Mouse (Mus musculus): ENCODE data around the gene Nav2. TPM values are rescaled to one million over a fixed set of nuclear protein-coding genes. Genes with fewer than 3 reads are reported as not detected.

The Nav2 gene
- polyA plus RNA-seq, 1 experiment = 51.7 TPM

- TF ChIP-seq CTCF (IDR thresholded peaks at IDR 0.05; ENCODE audit: low read depth, low read length) (no peak), POLR2A (IDR thresholded peaks at IDR 0.05; ENCODE audit: insufficient read depth, low read length) (no peak), EP300 (IDR thresholded peaks at IDR 0.05; ENCODE audit: insufficient read depth, low read depth, low read length) (no peak)
- H3K27ac ChIP-seq (ENCODE audit: insufficient read depth, low read length) = no peak overlapping the region
- no peaks in the 10 kb centered on the region for H3K9me3 ChIP-seq (replicated peaks; ENCODE audit: control insufficient read depth, insufficient read depth, low read length, poor library complexity, severe bottlenecking)
- no peaks in the 10 kb centered on the region for H3K4me1 ChIP-seq (ENCODE audit: control insufficient read depth, insufficient read depth, low read length)
- no peak overlapping the region for H3K9ac ChIP-seq (ENCODE audit: low read depth, poor library complexity, severe bottlenecking)
- H3K4me3 ChIP-seq (ENCODE audit: low read depth, low read length) = no peak overlapping the region
- no peaks in the 10 kb centered on the region for H3K27me3 ChIP-seq (ENCODE audit: control insufficient read depth, insufficient read depth, low read length, poor library complexity, severe bottlenecking)
- H3K36me3 ChIP-seq (ENCODE audit: control insufficient read depth, insufficient read depth, low read length, poor library complexity, severe bottlenecking) = no peaks in the 10 kb centered on the region
These were observed 379.7 kb downstream of the Nav2 start for GRCm38 (mm10) chr7:49288186-49288585.

GRCm38 (mm10) chr7:49290308-49290707 is 381.8 kb downstream of the Nav2 start:
- H3K4me1 ChIP-seq (ENCODE audit: control insufficient read depth, insufficient read depth, low read length) = peaks cover 2% of the 10 kb centered on the region
- no peaks in the 10 kb centered on the region for H3K36me3 ChIP-seq (ENCODE audit: control insufficient read depth, insufficient read depth, low read length, poor library complexity, severe bottlenecking)
- H3K9ac ChIP-seq (ENCODE audit: low read depth, poor library complexity, severe bottlenecking) = no peak overlapping the region
- TF ChIP-seq EP300 (IDR thresholded peaks at IDR 0.05; ENCODE audit: insufficient read depth, low read depth, low read length) (no peak), CTCF (IDR thresholded peaks at IDR 0.05; ENCODE audit: low read depth, low read length) (no peak), POLR2A (IDR thresholded peaks at IDR 0.05; ENCODE audit: insufficient read depth, low read length) (no peak)
- no peaks in the 10 kb centered on the region for H3K27me3 ChIP-seq (ENCODE audit: control insufficient read depth, insufficient read depth, low read length, poor library complexity, severe bottlenecking)
- no peak overlapping the region for H3K27ac ChIP-seq (ENCODE audit: insufficient read depth, low read length)
- H3K9me3 ChIP-seq (replicated peaks; ENCODE audit: control insufficient read depth, insufficient read depth, low read length, poor library complexity, severe bottlenecking) = no peaks in the 10 kb centered on the region
- no peak overlapping the region for H3K4me3 ChIP-seq (ENCODE audit: low read depth, low read length)

GRCm38 (mm10) chr7:49291208-49291892 is 382.8 kb downstream of the Nav2 start:
- H3K4me3 ChIP-seq (ENCODE audit: low read depth, low read length) = no peak overlapping the region

GRCm38 (mm10) chr7:49297148-49297547 is 388.6 kb downstream of the Nav2 start:
- no peaks in the 10 kb centered on the region for H3K9me3 ChIP-seq (replicated peaks; ENCODE audit: control insufficient read depth, insufficient read depth, low read length, poor library complexity, severe bottlenecking)
- TF ChIP-seq CTCF (IDR thresholded peaks at IDR 0.05; ENCODE audit: low read depth, low read length) (no peak), POLR2A (IDR thresholded peaks at IDR 0.05; ENCODE audit: insufficient read depth, low read length) (no peak), EP300 (IDR thresholded peaks at IDR 0.05; ENCODE audit: insufficient read depth, low read depth, low read length) (no peak)
- no peak overlapping the region for H3K9ac ChIP-seq (ENCODE audit: low read depth, poor library complexity, severe bottlenecking)
- peaks cover 5% of the 10 kb centered on the region for H3K4me1 ChIP-seq (ENCODE audit: control insufficient read depth, insufficient read depth, low read length)
- no peak overlapping the region for H3K27ac ChIP-seq (ENCODE audit: insufficient read depth, low read length)
- no peak overlapping the region for H3K4me3 ChIP-seq (ENCODE audit: low read depth, low read length)
- H3K36me3 ChIP-seq (ENCODE audit: control insufficient read depth, insufficient read depth, low read length, poor library complexity, severe bottlenecking) = no peaks in the 10 kb centered on the region
- H3K27me3 ChIP-seq (ENCODE audit: control insufficient read depth, insufficient read depth, low read length, poor library complexity, severe bottlenecking) = no peaks in the 10 kb centered on the region

More at GRCm38 (mm10) chr7:49291208-49291892, 382.8 kb downstream of the Nav2 start:
- Histone ChIP-seq H3K9me3 (replicated peaks; ENCODE audit: control insufficient read depth, insufficient read depth, low read length, poor library complexity, severe bottlenecking) (no peaks in the 10 kb centered on the region), H3K36me3 (ENCODE audit: control insufficient read depth, insufficient read depth, low read length, poor library complexity, severe bottlenecking) (no peaks in the 10 kb centered on the region), H3K9ac (ENCODE audit: low read depth, poor library complexity, severe bottlenecking) (no peak overlapping the region), H3K4me1 (ENCODE audit: control insufficient read depth, insufficient read depth, low read length) (peaks cover 2% of the 10 kb centered on the region), H3K27me3 (ENCODE audit: control insufficient read depth, insufficient read depth, low read length, poor library complexity, severe bottlenecking) (no peaks in the 10 kb centered on the region), H3K27ac (ENCODE audit: insufficient read depth, low read length) (no peak overlapping the region)
- no peak for TF ChIP-seq EP300 (IDR thresholded peaks at IDR 0.05; ENCODE audit: insufficient read depth, low read depth, low read length)
- TF ChIP-seq CTCF (IDR thresholded peaks at IDR 0.05; ENCODE audit: low read depth, low read length) = no peak
- no peak for TF ChIP-seq POLR2A (IDR thresholded peaks at IDR 0.05; ENCODE audit: insufficient read depth, low read length)

- Histone ChIP-seq H3K36me3 (ENCODE audit: control insufficient read depth, insufficient read depth, low read length, poor library complexity, severe bottlenecking) (no peaks in the 10 kb centered on the region), H3K27me3 (ENCODE audit: control insufficient read depth, insufficient read depth, low read length, poor library complexity, severe bottlenecking) (no peaks in the 10 kb centered on the region), H3K4me1 (ENCODE audit: control insufficient read depth, insufficient read depth, low read length) (peaks cover 5% of the 10 kb centered on the region), H3K9ac (ENCODE audit: low read depth, poor library complexity, severe bottlenecking) (no peak overlapping the region), H3K9me3 (replicated peaks; ENCODE audit: control insufficient read depth, insufficient read depth, low read length, poor library complexity, severe bottlenecking) (no peaks in the 10 kb centered on the region), H3K4me3 (ENCODE audit: low read depth, low read length) (no peak overlapping the region), H3K27ac (ENCODE audit: insufficient read depth, low read length) (no peak overlapping the region)
- no peak for TF ChIP-seq EP300 (IDR thresholded peaks at IDR 0.05; ENCODE audit: insufficient read depth, low read depth, low read length)
- no peak for TF ChIP-seq POLR2A (IDR thresholded peaks at IDR 0.05; ENCODE audit: insufficient read depth, low read length)
- TF ChIP-seq CTCF (IDR thresholded peaks at IDR 0.05; ENCODE audit: low read depth, low read length) = no peak
These were observed 389.9 kb downstream of the Nav2 start for GRCm38 (mm10) chr7:49298431-49298839.

- Histone ChIP-seq H3K9me3 (replicated peaks; ENCODE audit: control insufficient read depth, insufficient read depth, low read length, poor library complexity, severe bottlenecking) (no peaks in the 10 kb centered on the region), H3K27me3 (ENCODE audit: control insufficient read depth, insufficient read depth, low read length, poor library complexity, severe bottlenecking) (no peaks in the 10 kb centered on the region), H3K4me3 (ENCODE audit: low read depth, low read length) (no peak overlapping the region), H3K36me3 (ENCODE audit: control insufficient read depth, insufficient read depth, low read length, poor library complexity, severe bottlenecking) (no peaks in the 10 kb centered on the region), H3K4me1 (ENCODE audit: control insufficient read depth, insufficient read depth, low read length) (peaks cover 3% of the 10 kb centered on the region), H3K27ac (ENCODE audit: insufficient read depth, low read length) (no peak overlapping the region), H3K9ac (ENCODE audit: low read depth, poor library complexity, severe bottlenecking) (no peak overlapping the region)
- TF ChIP-seq CTCF (IDR thresholded peaks at IDR 0.05; ENCODE audit: low read depth, low read length) (no peak), POLR2A (IDR thresholded peaks at IDR 0.05; ENCODE audit: insufficient read depth, low read length) (no peak), EP300 (IDR thresholded peaks at IDR 0.05; ENCODE audit: insufficient read depth, low read depth, low read length) (no peak)
These were observed 393.0 kb downstream of the Nav2 start for GRCm38 (mm10) chr7:49301487-49301886.

Data from ES-Bruce4 (cell line).